Mouse (Mus musculus): Measurements from ENCODE around the gene Vav2.

The Vav2 gene

DNA sequence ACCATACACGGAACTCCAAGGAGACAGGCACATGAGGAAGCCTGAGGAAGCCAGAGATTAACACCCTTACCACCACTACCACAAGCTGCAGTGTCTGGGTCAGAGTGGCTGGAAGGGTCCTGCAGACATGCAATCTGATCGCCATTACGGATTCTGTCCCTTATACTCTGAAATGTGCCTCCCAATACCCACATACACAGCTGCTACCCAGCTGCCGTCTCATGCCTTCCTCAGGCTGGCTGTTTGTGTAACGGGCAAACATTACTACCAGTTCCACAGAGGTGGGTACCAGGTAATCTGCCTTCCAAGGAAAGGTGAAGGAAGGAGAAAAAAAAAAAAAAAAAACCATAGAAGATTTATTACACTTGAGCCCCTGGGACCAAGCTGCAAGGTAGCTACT, 110.7 kb downstream of the Vav2 start:
- DNase-seq (ENCODE audit: low read depth), result no peak

- DNase-seq (ENCODE audit: low read depth), result no peak
Observed at GRCm38 (mm10) chr2:27314269-27314668, 112.6 kb downstream of the Vav2 start.

- no peak for DNase-seq (ENCODE audit: low read depth)
Observed at GRCm38 (mm10) chr2:27312500-27312899, 114.3 kb downstream of the Vav2 start.

- no peak for DNase-seq (ENCODE audit: low read depth)
Observed at GRCm38 (mm10) chr2:27311606-27312005, 115.2 kb downstream of the Vav2 start.

- DNase-seq (ENCODE audit: low read depth), result no peak
Observed at GRCm38 (mm10) chr2:27310908-27311307, 115.9 kb downstream of the Vav2 start.

GRCm38 (mm10) chr2:27310221-27310620, 116.6 kb downstream of the Vav2 start:
- DNase-seq (ENCODE audit: low read depth), result no peak

GRCm38 (mm10) chr2:27306628-27307027, 120.2 kb downstream of the Vav2 start:
- no peak for DNase-seq (ENCODE audit: low read depth)

DNA sequence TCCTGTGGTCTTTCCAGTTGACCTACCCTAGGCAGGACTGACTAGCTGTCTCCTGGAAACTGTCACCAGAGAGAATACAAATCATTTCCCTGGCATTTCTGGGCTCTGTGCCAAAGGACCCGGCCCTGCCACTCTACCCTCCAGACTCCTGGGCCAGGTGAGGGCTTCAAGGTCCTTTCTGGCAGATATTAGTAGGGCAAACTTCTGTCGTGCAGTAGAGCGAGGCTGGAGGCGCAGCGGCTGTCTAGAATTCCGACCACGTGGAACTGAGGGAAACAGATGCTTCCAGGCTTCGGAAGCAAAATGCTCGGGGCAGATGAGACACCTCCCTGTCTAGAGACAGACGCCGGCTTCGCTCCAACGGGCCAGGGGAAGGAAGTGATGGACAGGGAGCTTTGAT, 122.1 kb downstream of the Vav2 start:
- DNase-seq (ENCODE audit: low read depth), result no peak

GRCm38 (mm10) chr2:27304074-27304473, 122.8 kb downstream of the Vav2 start:
- DNase-seq (ENCODE audit: low read depth), result no peak

- no peak for DNase-seq (ENCODE audit: low read depth)
Observed at GRCm38 (mm10) chr2:27301444-27302111, 125.3 kb downstream of the Vav2 start.

- DNase-seq (ENCODE audit: low read depth), result no peak
Observed at GRCm38 (mm10) chr2:27300725-27301443, 125.9 kb downstream of the Vav2 start.

GRCm38 (mm10) chr2:27296656-27297406, 130.0 kb downstream of the Vav2 start:
- DNase-seq (ENCODE audit: low read depth), result peak; percentile 33

- no peak for DNase-seq (ENCODE audit: low read depth)
Observed at GRCm38 (mm10) chr2:27294777-27295176, 132.1 kb downstream of the Vav2 start.

GRCm38 (mm10) chr2:27289019-27289418, 137.8 kb downstream of the Vav2 start:
- peak; percentile 87 for DNase-seq (ENCODE audit: low read depth)

DNA sequence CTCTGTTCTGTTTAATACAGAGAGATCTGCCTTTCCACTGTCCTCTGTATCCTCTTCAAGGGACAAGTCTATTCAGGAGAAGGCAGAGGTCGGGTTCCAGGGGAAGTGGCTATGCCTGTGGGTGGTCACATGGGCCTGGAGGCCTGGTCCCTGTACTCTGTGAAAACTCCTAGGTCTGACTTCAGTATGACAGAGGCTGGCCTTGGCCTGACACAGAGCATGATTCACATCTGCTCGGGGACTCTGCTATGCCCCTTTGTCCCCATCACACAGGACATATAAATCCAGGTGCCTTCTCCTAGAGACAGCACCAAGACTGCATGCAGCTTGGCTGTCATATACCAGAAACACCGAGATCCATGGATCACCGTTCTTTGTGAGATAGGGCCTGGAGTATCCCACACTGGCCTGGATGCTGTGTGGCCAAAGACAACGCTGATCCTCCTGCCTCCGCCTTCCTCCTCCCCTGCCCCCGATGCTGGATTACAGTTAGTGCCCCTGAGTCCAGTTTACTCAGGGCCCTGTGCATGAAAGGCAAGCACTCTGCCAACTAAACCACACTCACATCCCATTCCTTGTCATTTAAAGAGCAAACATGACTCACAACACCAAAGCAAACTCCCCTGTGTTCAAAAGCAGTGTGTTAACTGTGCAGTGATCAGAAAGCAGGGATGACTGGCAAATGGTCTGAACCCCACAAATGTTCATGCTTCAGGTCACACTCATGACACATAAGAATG, 139.7 kb downstream of the Vav2 start:
- DNase-seq (ENCODE audit: low read depth), result no peak

GRCm38 (mm10) chr2:27284441-27284840, 142.4 kb downstream of the Vav2 start:
- no peak for DNase-seq (ENCODE audit: low read depth)

- no peak for DNase-seq (ENCODE audit: low read depth)
Observed at GRCm38 (mm10) chr2:27281771-27282170, 145.1 kb downstream of the Vav2 start.

DNA sequence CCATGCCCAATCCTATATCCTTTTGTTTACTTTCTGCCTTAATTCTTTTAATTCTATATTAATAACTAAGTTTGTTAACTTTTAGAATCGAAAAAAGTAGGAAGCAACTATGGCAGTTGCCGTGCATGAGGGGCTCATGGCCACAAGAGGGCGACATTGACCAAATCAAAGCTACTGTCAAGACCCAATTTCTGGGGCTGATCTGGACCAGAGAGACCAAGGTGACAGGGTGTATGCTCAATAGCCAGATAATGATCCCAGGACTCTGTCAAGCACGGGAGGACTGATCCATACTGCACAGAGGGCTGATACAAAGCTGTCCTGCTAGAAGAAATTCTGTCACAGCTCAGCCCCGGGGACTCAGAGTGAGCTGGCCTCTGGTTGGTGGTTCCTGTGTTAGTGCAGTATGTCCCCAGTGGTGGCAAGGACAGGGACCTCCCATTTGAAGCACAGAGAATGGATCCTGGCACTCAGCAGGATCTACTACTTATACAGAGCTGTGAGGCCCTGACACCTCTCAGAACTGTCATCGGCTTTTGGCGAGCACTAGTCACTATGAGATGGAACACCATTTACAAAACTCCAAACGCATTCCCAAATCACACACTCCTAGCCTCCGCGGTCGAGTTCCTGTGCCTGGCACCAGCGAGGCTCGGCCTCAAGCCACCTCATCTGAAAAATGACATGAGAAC, 145.8 kb downstream of the Vav2 start:
- DNase-seq (ENCODE audit: low read depth), result peak; percentile 82

DNA sequence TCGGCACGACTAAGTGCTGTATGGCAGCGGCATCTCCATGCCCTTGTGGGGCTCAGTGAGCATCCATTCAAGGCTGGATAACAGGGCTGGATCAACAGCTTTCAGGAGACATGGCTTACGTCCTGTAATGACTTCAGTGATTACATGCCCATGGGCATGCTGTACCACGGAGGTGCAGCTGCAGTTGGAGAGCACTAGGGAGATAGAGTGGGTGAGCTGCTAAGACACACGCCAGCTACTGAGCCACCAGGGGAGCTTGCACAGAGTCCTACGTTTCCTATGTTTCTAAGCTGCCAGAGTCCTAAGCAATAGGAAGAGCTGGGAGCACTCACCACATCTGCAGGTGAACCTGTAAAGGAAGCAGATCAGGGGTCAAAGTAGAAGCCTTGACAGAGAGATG, 148.0 kb downstream of the Vav2 start:
- no peak for DNase-seq (ENCODE audit: low read depth)

DNA sequence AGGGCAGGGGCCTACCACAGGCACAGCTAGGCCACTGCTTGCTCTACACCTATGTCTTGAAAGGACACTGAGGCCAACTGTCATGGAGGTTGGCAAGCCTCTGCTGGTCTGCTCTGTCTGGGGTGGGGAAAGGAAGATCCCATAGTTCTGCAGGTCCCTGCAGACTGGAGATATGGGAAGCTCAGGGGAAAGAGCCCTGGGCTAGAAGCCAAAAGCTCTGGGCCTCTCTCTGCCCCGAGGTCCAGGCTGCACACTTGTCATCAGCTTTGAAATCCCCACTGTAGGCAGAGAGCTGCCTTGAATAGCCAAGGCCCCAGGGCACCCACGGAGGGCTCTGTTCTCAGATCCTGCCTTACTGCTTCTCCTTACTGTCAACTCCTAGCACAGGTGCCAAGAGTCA, 158.5 kb downstream of the Vav2 start:
- DNase-seq (ENCODE audit: low read depth), result no peak

DNA sequence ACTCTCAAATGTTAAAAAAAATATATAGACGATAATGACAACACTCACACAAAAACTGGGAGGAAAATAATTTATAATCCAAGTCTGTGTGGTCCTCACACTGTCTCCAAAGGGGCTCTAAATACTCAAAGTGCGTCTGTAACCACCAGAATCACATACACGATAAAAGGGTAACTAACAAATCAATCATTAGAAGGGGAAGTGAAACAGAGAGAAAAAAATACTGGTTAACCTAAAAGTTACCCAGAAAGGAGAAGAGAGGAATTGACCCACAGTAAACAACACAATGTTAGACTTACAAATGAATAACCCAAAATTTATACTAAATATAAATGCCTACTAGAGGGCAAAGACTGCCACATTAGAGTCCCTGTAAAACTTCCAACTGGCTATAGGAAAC, 161.0 kb downstream of the Vav2 start:
- no peak for DNase-seq (ENCODE audit: low read depth)

DNA sequence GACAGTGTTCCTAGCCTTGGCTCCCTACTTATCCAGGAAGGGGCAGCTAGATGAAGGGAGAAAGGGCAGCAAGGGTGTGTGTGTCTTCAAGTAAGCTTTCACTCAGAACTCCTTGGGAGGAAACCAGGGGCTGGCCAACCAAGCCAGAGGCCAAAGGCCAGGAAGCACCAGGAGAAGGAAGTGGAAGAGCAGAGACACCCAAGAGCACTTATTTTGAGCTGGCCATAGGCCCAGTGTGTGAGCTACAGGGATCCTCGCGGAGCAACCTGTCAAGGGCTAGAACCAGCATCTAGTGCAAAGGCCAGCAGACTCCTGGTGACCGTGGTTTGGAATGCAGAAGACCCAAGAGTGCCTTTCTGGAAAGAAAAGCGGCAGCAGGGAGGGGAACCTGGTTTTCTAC, 163.8 kb downstream of the Vav2 start:
- no peak for DNase-seq (ENCODE audit: low read depth)
